Mouse (Mus musculus): ENCODE measurements around the gene Spink2.
"Not testable (repeated sequence)": the region's sequence is repeated elsewhere in the genome, so short reads cannot be mapped to it uniquely, and the experiment has no call there.

Gene Spink2

DNA sequence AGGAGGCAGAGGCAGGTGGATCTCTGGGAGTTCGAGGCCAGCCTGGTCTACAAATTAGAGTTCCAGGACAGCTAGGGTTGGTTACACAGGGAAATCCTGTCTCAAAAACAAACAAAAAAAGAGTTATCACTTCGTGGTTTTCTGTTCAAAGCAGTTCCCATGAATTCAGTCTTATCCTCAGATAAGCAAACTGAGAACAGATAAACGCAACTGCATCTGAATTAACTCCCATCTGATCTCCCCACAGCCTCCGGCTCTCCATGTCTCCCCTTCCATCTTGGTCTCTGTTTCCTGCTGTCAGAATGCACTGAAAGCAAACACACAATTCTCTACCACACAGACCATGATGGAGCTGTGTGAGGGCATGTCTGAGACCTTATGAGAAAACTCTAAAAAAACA is 10.6 kb downstream of the Spink2 start:
- DNase-seq (ENCODE audit: low read depth, low spot score) = no peak

DNA sequence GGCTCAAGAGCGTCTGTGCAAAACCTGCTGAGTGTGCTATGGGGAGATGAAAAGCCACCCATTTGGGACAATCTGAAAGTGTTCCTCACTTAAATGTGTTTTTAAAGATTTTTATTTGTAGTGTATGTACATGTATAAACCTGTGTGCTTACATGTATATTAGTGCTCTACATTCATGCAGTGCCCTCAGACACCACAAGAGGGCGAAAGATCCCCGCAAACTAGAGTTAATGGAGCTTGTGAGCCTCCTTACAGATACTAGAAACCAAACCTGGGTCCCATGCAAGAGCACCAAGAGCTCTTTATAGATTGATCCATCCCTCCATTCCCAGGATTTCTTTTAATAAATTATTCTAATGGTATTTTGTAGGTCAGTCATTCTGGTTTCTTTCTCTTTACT is 17.3 kb downstream of the Spink2 start:
- DNase-seq (ENCODE audit: low read depth, low spot score) = peak; percentile 77

DNA sequence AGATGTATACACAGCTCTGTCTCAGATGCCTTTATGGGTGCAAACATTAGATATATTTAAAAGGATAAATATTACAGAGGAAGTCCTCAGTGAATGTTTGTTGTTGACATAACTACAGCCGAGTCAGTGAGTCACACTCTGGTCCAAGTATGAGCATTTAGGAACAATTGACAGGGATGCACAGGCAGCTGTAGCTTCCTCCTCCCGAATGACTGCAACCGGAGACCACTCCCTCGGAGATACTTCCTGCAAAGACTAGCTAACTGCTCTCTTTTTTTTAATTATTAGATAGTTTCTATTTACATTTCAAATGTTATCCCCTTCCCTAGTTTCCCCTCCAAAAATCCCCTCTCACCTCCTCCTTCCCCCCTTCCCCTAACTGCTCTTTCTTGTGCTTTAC is 18.0 kb downstream of the Spink2 start:
- DNase-seq (ENCODE audit: low read depth, low spot score) = no peak

DNA sequence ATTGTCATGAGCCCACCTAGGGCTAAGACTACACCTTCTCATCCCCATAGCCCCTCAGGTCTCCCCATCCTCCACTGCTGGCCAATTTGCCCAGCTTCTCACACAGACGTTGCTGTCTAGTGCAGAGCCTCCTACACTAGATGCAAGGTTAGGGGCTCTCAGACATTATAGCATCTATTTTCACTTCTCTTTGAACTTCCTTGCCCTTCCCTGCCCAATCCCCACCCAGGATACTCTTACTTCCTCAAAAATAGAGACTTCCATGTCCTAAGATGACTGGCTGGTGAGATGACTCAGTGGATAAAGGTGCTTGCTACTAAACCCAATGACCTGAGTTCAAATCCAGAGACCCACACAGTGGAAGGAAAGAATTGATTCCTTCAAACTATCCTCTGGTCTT is 19.6 kb downstream of the Spink2 start:
- DNase-seq (ENCODE audit: low read depth, low spot score) = no peak

DNA sequence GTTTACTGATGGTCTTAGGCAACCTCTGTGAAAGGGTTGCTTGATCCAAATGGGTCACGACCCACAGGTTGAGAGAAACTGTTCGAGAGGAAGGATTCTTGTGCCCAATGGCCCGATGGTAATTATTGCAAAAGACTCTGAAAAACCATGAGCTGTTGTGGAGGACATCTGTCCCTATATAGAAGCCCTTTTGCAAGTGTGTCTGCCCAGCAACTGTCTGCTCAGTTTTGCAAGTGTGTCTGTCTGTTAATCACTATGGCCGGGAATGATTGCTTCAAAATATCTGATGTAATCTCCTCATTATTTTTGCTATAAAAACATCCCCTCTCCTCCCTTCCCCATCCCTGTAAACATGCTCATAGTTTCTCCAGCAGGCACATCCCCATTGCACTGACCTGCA is 20.2 kb downstream of the Spink2 start:
- no peak for DNase-seq (ENCODE audit: low read depth, low spot score)

GRCm38 (mm10) chr5:77188738-77189137 is 22.5 kb downstream of the Spink2 start:
- no peak for DNase-seq (ENCODE audit: low read depth, low spot score)

GRCm38 (mm10) chr5:77185351-77185750 is 25.9 kb downstream of the Spink2 start:
- DNase-seq (ENCODE audit: low read depth, low spot score) = no peak

DNA sequence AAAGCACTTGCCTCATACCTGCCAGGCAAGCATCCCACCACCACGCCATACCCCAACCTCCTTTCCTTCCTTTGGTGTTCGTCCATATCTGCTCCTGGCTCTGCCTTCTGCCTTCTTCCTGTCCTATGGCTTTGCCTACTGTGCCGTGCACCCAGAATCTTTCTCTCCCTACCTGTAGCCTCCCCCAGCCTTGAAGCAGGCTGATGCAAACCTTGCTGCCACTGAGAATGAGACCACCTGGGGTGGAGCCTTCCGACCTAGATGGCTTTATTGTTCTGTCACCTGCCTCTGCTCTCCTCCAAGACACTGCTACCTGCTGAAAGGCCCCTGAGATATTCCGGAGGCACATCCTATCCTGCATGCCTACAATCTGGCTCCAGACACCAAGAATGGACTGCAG is 27.4 kb downstream of the Spink2 start:
- DNase-seq (ENCODE audit: low read depth, low spot score) = not testable (repeated sequence)

DNA sequence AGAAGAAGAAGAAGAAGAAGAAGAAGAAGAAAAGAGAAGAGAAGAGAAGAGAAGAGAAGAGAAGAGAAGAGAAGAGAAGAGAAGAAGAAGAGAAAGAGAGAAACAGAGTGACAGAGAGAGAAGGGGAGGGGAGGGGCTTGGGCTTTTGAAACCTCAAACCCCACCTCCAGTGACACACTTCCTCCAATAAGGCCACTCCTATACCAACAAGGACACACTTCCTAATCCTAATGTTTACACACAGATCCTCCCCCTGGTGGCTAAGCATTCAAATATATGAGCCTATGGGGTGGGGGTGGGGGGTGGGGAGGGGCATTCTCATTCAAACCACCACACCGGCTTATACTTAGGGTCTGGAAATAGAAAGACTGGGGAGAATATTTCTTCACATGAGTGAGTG is 27.9 kb downstream of the Spink2 start:
- DNase-seq (ENCODE audit: low read depth, low spot score) = no peak

DNA sequence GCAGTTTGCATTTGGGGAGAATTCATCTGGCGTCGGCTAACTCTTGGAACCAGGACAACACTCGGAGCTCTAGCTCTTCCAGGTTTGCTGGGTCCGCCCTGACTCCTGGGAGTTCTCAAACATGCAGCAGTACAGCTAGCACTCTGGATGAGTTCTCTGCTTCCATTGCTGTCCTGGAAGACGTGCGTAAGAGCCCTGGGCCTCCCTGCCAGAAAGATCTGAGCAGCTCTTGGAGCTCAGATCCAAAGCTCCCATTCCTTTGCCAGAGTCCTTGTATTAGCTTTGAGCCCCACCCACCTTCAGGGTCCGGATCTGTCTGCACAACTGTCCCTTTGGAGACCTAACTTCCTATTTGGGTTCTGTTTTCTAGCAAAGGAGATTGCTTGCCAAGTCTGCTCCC is 29.8 kb downstream of the Spink2 start:
- no peak for DNase-seq (ENCODE audit: low read depth, low spot score)

- no peak for DNase-seq (ENCODE audit: low read depth, low spot score)
These were observed 32.3 kb downstream of the Spink2 start for GRCm38 (mm10) chr5:77178976-77179375.

- DNase-seq (ENCODE audit: low read depth, low spot score) = no peak
These were observed 33.3 kb downstream of the Spink2 start for GRCm38 (mm10) chr5:77178008-77178407.

GRCm38 (mm10) chr5:77174779-77175178 is 36.5 kb downstream of the Spink2 start:
- DNase-seq (ENCODE audit: low read depth, low spot score) = no peak

DNA sequence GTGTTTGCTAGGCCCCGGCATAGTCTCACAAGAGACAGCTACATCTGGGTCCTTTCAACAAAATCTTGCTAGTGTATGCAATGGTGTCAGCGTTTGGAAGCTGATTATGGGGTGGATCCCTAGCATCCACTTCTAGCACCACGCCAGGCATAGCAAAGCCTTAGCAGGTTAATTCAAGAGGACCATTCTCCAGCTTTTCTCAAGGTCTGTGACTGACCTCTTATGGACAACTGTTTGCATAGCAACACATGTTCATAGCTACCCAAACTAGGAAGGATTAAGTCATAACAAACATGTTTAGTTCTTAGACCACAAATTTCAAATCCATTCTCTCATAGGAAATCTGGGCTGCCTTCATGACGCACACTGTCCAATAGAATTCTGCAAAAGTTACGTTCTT is 40.7 kb downstream of the Spink2 start:
- peak; percentile 20 for DNase-seq (ENCODE audit: low read depth, low spot score)

GRCm38 (mm10) chr5:77167306-77167945 is 43.8 kb downstream of the Spink2 start:
- DNase-seq (ENCODE audit: low read depth, low spot score) = no peak

DNA sequence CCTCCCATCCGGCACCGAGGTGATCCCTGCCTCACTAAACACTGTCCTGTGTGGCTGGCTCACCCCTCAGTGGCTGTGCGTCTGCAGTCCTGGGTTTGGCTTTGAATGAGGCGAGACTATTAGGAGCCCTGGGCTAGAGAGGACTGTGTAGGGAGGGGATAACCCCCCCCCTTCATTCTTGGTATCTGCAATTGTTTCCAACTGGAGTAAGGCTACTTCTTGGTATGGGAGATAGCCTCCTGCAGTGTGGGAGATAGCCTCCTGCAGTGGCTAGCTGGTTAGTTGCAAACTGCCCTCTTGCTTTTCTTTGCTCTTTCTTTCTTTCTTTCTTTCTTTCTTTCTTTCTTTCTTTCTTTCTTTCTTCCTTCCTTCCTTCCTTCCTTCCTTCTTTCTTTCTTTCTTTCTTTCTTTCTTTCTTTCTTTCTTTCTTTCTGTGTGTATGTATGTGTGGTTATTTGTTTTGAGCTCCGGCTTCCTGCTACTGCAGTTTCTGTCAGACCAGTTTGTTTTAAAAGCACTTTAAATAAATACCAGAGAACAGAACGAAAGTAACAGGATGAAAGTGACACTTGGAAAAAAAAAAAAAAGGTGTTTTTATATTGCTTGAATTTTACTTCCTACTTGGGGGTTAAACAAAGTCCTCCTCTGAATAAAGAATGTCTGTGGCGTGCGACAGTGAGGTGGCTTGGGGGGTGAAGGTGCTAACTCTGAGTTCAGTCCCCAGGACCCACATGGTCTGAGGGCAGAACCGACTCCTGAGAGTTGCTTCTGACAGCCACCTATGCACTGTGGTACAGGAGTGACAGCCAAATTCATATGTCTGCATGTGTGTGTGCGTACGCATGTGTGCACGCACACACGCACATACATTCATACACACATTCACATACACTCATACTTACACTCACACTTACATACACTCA is 45.3 kb downstream of the Spink2 start:
- DNase-seq (ENCODE audit: low read depth, low spot score) = no peak

GRCm38 (mm10) chr5:77163597-77163996 is 47.7 kb downstream of the Spink2 start:
- no peak for DNase-seq (ENCODE audit: low read depth, low spot score)

GRCm38 (mm10) chr5:77162566-77162965 is 48.7 kb downstream of the Spink2 start:
- DNase-seq (ENCODE audit: low read depth, low spot score) = no peak

DNA sequence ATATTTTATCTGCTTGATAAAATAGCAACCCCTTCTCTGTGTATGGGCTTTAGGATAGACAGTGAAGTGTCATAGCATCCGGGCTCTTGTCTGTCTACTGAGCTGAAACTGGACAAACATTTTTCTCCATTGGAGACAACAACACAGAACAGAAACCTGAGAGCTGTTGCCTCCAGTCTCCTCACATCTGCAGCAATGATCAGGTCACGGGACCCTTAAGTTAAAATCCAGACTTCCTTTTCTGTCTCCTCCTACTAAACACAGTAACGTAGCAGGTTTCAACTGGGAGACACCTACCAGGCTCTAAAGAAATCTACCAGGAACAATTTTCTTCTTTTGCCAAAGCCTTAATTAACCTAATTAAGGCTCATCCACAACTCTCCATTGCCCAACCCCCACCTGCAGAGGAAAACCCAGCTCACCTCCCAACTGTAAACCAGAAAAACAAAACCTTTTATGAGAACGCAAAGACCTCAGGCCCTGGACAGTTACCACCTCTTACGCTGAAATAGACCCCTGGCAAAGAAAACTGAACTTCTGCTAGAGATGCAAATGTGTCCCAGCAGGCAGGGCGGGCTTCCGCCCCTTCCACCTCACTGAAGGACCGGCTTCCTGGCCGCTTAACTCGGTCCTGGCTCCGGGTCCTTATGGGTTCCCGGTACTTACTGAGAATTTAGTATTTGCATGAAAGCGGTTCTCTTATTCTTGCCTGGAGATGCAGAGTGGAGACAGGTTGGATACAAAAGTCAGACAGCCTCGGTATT is 53.3 kb downstream of the Spink2 start:
- DNase-seq (ENCODE audit: low read depth, low spot score) = no peak

DNA sequence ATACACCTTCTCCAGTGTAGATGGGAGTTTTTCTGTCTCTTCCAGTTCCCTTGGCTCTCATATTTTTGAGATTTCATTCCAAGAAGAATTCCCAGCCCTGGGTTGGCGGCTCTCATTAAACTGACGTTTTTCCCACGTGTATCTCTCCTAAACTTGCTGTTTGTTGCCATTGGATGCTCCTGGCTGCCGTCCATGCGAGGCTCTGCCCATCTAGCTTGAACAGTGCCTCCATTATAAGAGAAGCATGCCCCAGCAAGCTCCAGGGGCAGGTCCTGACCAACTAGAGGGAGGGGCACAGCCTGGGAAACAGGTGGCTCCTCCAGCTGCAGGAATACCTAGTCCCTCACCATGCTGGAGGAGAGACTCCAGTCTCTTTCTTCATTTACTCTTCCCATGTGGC is 54.3 kb downstream of the Spink2 start:
- no peak for DNase-seq (ENCODE audit: low read depth, low spot score)

- no peak for DNase-seq (ENCODE audit: low read depth, low spot score)
These were observed 55.7 kb downstream of the Spink2 start for GRCm38 (mm10) chr5:77155526-77155925.

All from A20 (cell line).